Mouse (Mus musculus) forebrain, postnatal 0 days (tissue): Measurements from ENCODE around the gene Dcp1b. TPM values are rescaled to one million over a fixed set of nuclear protein-coding genes. Genes with fewer than 3 reads are reported as not detected.

Experiments
- ATAC-seq: fragments of 200-750 bp; cut with Nextera tagmentation; 2 replicates; pipeline ENCODE4 v1.8.0; 2017; ENCODE audit warnings: mild to moderate bottlenecking, moderate library complexity
- DNase-seq: peaks from one replicate; pipeline ENCODE4 v3.0.0-alpha.2; 2015
- H3K27ac ChIP-seq: fragments of 300-500 bp; sonication (generic); 2 replicates; pipeline ENCODE4 v1.5.1; 2014; ENCODE audit warnings: low read depth, mild to moderate bottlenecking, antibody characterized with exemption, low read length, moderate library complexity, mixed read lengths
- H3K27me3 ChIP-seq: fragments of 300-500 bp; sonication (generic); 2 replicates; pipeline ENCODE4 v1.6.1; 2014; ENCODE audit warnings: mild to moderate bottlenecking, low read length, mixed read lengths; ENCODE audit not compliant: insufficient read depth
- H3K36me3 ChIP-seq: fragments of 300-500 bp; sonication (generic); 2 replicates; pipeline ENCODE4 v1.6.1; 2014; ENCODE audit warnings: mild to moderate bottlenecking, moderate library complexity; ENCODE audit not compliant: insufficient read depth
- H3K4me1 ChIP-seq: fragments of 300-500 bp; sonication (generic); 2 replicates; pipeline ENCODE4 v1.6.1; 2014; ENCODE audit warnings: antibody characterized with exemption; ENCODE audit not compliant: insufficient read depth
- H3K4me2 ChIP-seq: fragments of 300-500 bp; sonication (generic); 2 replicates; pipeline ENCODE4 v1.6.1; 2014; ENCODE audit warnings: low read depth, mild to moderate bottlenecking, moderate library complexity
- H3K4me3 ChIP-seq: fragments of 300-500 bp; sonication (generic); 2 replicates; pipeline ENCODE4 v1.5.1; 2014; ENCODE audit warnings: low read depth, low read length, mixed read lengths
- H3K9ac ChIP-seq: fragments of 300-500 bp; sonication (generic); 2 replicates; pipeline ENCODE4 v1.6.1; 2014; ENCODE audit warnings: mild to moderate bottlenecking
- H3K9me3 ChIP-seq: fragments of 300-500 bp; sonication (generic); 2 replicates; pipeline ENCODE4 v1.6.1; 2016; ENCODE audit warnings: low read length
- CTCF ChIP-seq: sonication (generic); IDR thresholded peaks from 2 replicates; pipeline ENCODE4 v1.5.1; 2016; ENCODE audit warnings: antibody characterized with exemption, control low read depth, low read depth
- WGBS: fragments of 180-500 bp; shearing (Covaris S2); extraction: QIAGEN DNeasy Blood & Tissue Kit; methylation state at CpG from one replicate; pipeline ENCODE4 v1.1.7; 2014; 5-methylcytosine and 5-hydroxymethylcytosine counted together
- polyA plus RNA-seq: library from polyadenylated mRNA; unstranded; fragments of >200 nt; fragmentation: Nextera tagmentation; extraction: Ambion mirVana; gene quantifications from 2 replicates; pipeline ENCODE4 v1.2.1, GENCODE M21; 2015
- total RNA-seq: library from RNA; depleted of rRNA; stranded (reverse); fragments of >200 nt; gene quantifications from 2 replicates; pipeline ENCODE4 v1.2.3, GENCODE M21; 2014

Dcp1b gene
- total and polyA plus RNA-seq, 2 experiments from 2014 or later = 12.5 to 29.6 TPM

- no peak for TF ChIP-seq CTCF
- no peak for DNase-seq
- 83% methylated on average over 4 of the region's 4 CpGs for WGBS
Observed at GRCm38 (mm10) chr6:119217661-119218060, 42.6 kb downstream of the Dcp1b start.

GRCm38 (mm10) chr6:119218591-119218990 is 43.5 kb downstream of the Dcp1b start:
- no peaks in the 10 kb centered on the region for H3K9me3 ChIP-seq
- H3K27me3 ChIP-seq = no peaks in the 10 kb centered on the region
- H3K36me3 ChIP-seq = peaks cover 40% of the 10 kb centered on the region
- 67% methylated on average over 5 of the region's 5 CpGs for WGBS
- H3K4me3 ChIP-seq = no peak overlapping the region
- DNase-seq (no peak), ATAC-seq (no peak)
- TF ChIP-seq CTCF = no peak
- no peak overlapping the region for H3K4me2 ChIP-seq
- H3K27ac ChIP-seq = no peak overlapping the region
- H3K9ac ChIP-seq = no peak overlapping the region
- H3K4me1 ChIP-seq = no peaks in the 10 kb centered on the region

More at GRCm38 (mm10) chr6:119217661-119218060, 42.6 kb downstream of the Dcp1b start:
- no peak for ATAC-seq
- H3K9me3 ChIP-seq = no peaks in the 10 kb centered on the region
- no peaks in the 10 kb centered on the region for H3K27me3 ChIP-seq
- no peak overlapping the region for H3K9ac ChIP-seq
- H3K4me3 ChIP-seq = no peak overlapping the region
- H3K27ac ChIP-seq = no peak overlapping the region
- H3K4me2 ChIP-seq = no peak overlapping the region
- no peaks in the 10 kb centered on the region for H3K4me1 ChIP-seq
- H3K36me3 ChIP-seq = peaks cover 44% of the 10 kb centered on the region

- 68% methylated on average over 15 of the region's 15 CpGs for WGBS
- no peak for DNase-seq
- no peak overlapping the region for H3K4me3 ChIP-seq
Observed at GRCm38 (mm10) chr6:119219237-119219870, 44.3 kb downstream of the Dcp1b start.

GRCm38 (mm10) chr6:119220297-119220696 is 45.2 kb downstream of the Dcp1b start:
- peak; percentile 95 for TF ChIP-seq CTCF
- no peak overlapping the region for H3K4me3 ChIP-seq
- H3K4me1 ChIP-seq = 0 out of 2 replicates have a peak, but pooled peaks cover 9% of the 10 kb centered on the region
- no peaks in the 10 kb centered on the region for H3K9me3 ChIP-seq
- 40% methylated on average over 10 of the region's 10 CpGs for WGBS
- H3K27me3 ChIP-seq = no peaks in the 10 kb centered on the region
- peaks cover 26% of the 10 kb centered on the region for H3K36me3 ChIP-seq
- peak; percentile 82 for ATAC-seq
- no peak overlapping the region for H3K9ac ChIP-seq
- H3K4me2 ChIP-seq = no peak overlapping the region
- H3K27ac ChIP-seq = no peak overlapping the region
- DNase-seq = peak; percentile 89

More at GRCm38 (mm10) chr6:119219237-119219870, 44.3 kb downstream of the Dcp1b start:
- ATAC-seq = no peak
- H3K36me3 ChIP-seq = peaks cover 34% of the 10 kb centered on the region
- TF ChIP-seq CTCF = no peak
- no peak overlapping the region for H3K4me2 ChIP-seq
- H3K9me3 ChIP-seq = no peaks in the 10 kb centered on the region
- H3K9ac ChIP-seq = no peak overlapping the region
- H3K4me1 ChIP-seq = 0 out of 2 replicates have a peak, but pooled peaks cover under 1% of the 10 kb centered on the region
- H3K27ac ChIP-seq = no peak overlapping the region
- H3K27me3 ChIP-seq = no peaks in the 10 kb centered on the region

GRCm38 (mm10) chr6:119224451-119225195 is 49.6 kb downstream of the Dcp1b start:
- peaks cover 8% of the 10 kb centered on the region; the same call in 1 of the 2 replicates for H3K36me3 ChIP-seq
- peak overlapping the region; percentile 2; the same call in 1 of the 2 replicates for H3K9ac ChIP-seq
- no peak overlapping the region for H3K4me3 ChIP-seq
- no peaks in the 10 kb centered on the region for H3K27me3 ChIP-seq
- peak overlapping the region; percentile 14; the same call in 1 of the 2 replicates for H3K4me2 ChIP-seq
- TF ChIP-seq CTCF = no peak
- no peaks in the 10 kb centered on the region for H3K9me3 ChIP-seq
- peak overlapping the region; percentile 15; the same call in 1 of the 2 replicates for H3K27ac ChIP-seq
- WGBS = 21% methylated on average over 13 of the region's 13 CpGs
- DNase-seq (peak; percentile 65), ATAC-seq (peak; percentile 74)
- H3K4me1 ChIP-seq = 0 out of 2 replicates have a peak, but pooled peaks cover 10% of the 10 kb centered on the region

- Histone ChIP-seq H3K4me2 (no peak overlapping the region), H3K4me3 (no peak overlapping the region), H3K9me3 (no peaks in the 10 kb centered on the region), H3K4me1 (0 out of 2 replicates have a peak, but pooled peaks cover 10% of the 10 kb centered on the region), H3K27ac (no peak overlapping the region), H3K9ac (no peak overlapping the region), H3K27me3 (no peaks in the 10 kb centered on the region), H3K36me3 (peaks cover 8% of the 10 kb centered on the region; the same call in 1 of the 2 replicates)
- no peak for ATAC-seq
- no peak for DNase-seq
- TF ChIP-seq CTCF = no peak
- WGBS = 70% methylated on average over 12 of the region's 12 CpGs
Observed at GRCm38 (mm10) chr6:119225226-119225625, 50.2 kb downstream of the Dcp1b start.

- H3K27ac ChIP-seq = no peak overlapping the region
- H3K9ac ChIP-seq = no peak overlapping the region
- ATAC-seq = no peak
- WGBS = 87% methylated on average over 6 of the region's 6 CpGs
- H3K27me3 ChIP-seq = no peaks in the 10 kb centered on the region
- H3K9me3 ChIP-seq = no peaks in the 10 kb centered on the region
- no peak for DNase-seq
- H3K4me2 ChIP-seq = no peak overlapping the region
- no peak for TF ChIP-seq CTCF
- peaks cover 8% of the 10 kb centered on the region; the same call in 1 of the 2 replicates for H3K36me3 ChIP-seq
- no peak overlapping the region for H3K4me3 ChIP-seq
- H3K4me1 ChIP-seq = 0 out of 2 replicates have a peak, but pooled peaks cover 10% of the 10 kb centered on the region
Observed at GRCm38 (mm10) chr6:119225731-119226130, 50.7 kb downstream of the Dcp1b start.
